Mouse (Mus musculus) cerebellum, adult 2 months (tissue): ENCODE measurements around the gene Tssk2. TPM values are rescaled to one million over a fixed set of nuclear protein-coding genes. Genes with fewer than 3 reads are reported as not detected.

Source experiments
- DNase-seq, 2 experiments: peaks; one replicate each; pipeline ENCODE4 v3.0.0; 2021
- H3K27ac ChIP-seq: fragments of 200-500 bp; 2 replicates; pipeline ENCODE4 v1.5.1; 2012; ENCODE audit warnings: low read length, control low read depth, inconsistent platforms; ENCODE audit not compliant: insufficient read depth
- H3K27me3 ChIP-seq: fragments of 200-500 bp; 2 replicates; pipeline ENCODE4 v1.6.1; 2012; ENCODE audit warnings: inconsistent platforms, mild to moderate bottlenecking, low read length, moderate library complexity; ENCODE audit not compliant: control insufficient read depth, insufficient read depth
- H3K4me1 ChIP-seq: fragments of 200-500 bp; 2 replicates; pipeline ENCODE4 v1.6.1; 2011; ENCODE audit warnings: low read length; ENCODE audit not compliant: control insufficient read depth, insufficient read depth
- H3K4me3 ChIP-seq: fragments of 200-500 bp; replicated peaks from 2 replicates; pipeline ENCODE3; 2011; ENCODE audit warnings: mild to moderate bottlenecking, low read depth, low read length, control low read depth; ENCODE audit not compliant: insufficient read depth
- CTCF ChIP-seq: fragments of 200-500 bp; IDR thresholded peaks from 2 replicates; pipeline ENCODE4 v1.5.1; 2011; ENCODE audit warnings: low read depth, mild to moderate bottlenecking, control low read depth, low read length, moderate library complexity, borderline replicate concordance; ENCODE audit not compliant: insufficient read depth
- POLR2A ChIP-seq: fragments of 200-500 bp; IDR thresholded peaks from 2 replicates; pipeline ENCODE4 v1.6.1; 2011; ENCODE audit warnings: low read length, control low read depth, borderline replicate concordance; ENCODE audit not compliant: insufficient read depth
- WGBS: fragments of 180-500 bp; shearing (Covaris S2); methylation state at CpG from one replicate; pipeline ENCODE4 v1.1.7; 2018; 5-methylcytosine and 5-hydroxymethylcytosine counted together
- polyA plus RNA-seq: library from polyadenylated mRNA; depleted of rRNA; stranded (reverse); fragments of >200 nt; gene quantifications from 2 replicates; pipeline ENCODE4 v1.2.3, GENCODE M21; 2012

The Tssk2 gene
- polyA plus RNA-seq, 1 experiment: not detected

GRCm38 (mm10) chr16:17889689-17890341 lies 8.6 kb upstream of the Tssk2 start:
- H3K4me1 ChIP-seq: peaks cover 34% of the 10 kb centered on the region
- peak overlapping the region; percentile 35; the same call in 1 of the 2 replicates for H3K27ac ChIP-seq
- H3K4me3 ChIP-seq: peak overlapping the region; percentile 94
- peak in 1 of 2 experiments; percentile 64 for DNase-seq
- 26% methylated on average over 6 of the region's 6 CpGs for WGBS
- H3K27me3 ChIP-seq: no peaks in the 10 kb centered on the region
- TF ChIP-seq POLR2A (no peak), CTCF (no peak)

- TF ChIP-seq POLR2A (no peak), CTCF (no peak)
- Histone ChIP-seq H3K27me3 (no peaks in the 10 kb centered on the region), H3K27ac (peak overlapping the region; percentile 35; the same call in 1 of the 2 replicates), H3K4me1 (peaks cover 30% of the 10 kb centered on the region), H3K4me3 (peak overlapping the region; percentile 94)
- 2% methylated on average over 2 of the region's 2 CpGs for WGBS
- DNase-seq: peak in 1 of 2 experiments; percentile 34
Measured at GRCm38 (mm10) chr16:17890342-17890727, 8.1 kb upstream of the Tssk2 start.

GRCm38 (mm10) chr16:17890917-17891566 lies 7.4 kb upstream of the Tssk2 start:
- Histone ChIP-seq H3K4me3 (peak overlapping the region; percentile 94), H3K27ac (peak overlapping the region; percentile 87), H3K4me1 (peaks cover 24% of the 10 kb centered on the region), H3K27me3 (no peaks in the 10 kb centered on the region)
- no peak for TF ChIP-seq POLR2A
- no peak for TF ChIP-seq CTCF
- WGBS: under 1% methylated on average over 43 of the region's 44 CpGs
- DNase-seq: peak; percentile 94

GRCm38 (mm10) chr16:17891567-17891959 lies 6.9 kb upstream of the Tssk2 start, which contains the start of gene Gm20518:
Gene Gm20518, minus strand, starts transcription at chr16:17891671.
- DNase-seq: peak; percentile 99
- Histone ChIP-seq H3K4me1 (peaks cover 24% of the 10 kb centered on the region), H3K4me3 (peak within 1 kb of the TSS; percentile 94), H3K27ac (peak within 1 kb of the TSS; percentile 87), H3K27me3 (no peaks in the 10 kb centered on the region)
- WGBS: 2% methylated on average over 38 of the region's 38 CpGs
- TF ChIP-seq CTCF: no peak
- peak; percentile 85 for TF ChIP-seq POLR2A

- peak; percentile 92 for DNase-seq
- TF ChIP-seq POLR2A (no peak), CTCF (no peak)
- Histone ChIP-seq H3K27ac (peak overlapping the region; percentile 48), H3K4me3 (no peak overlapping the region), H3K4me1 (peaks cover 20% of the 10 kb centered on the region), H3K27me3 (no peaks in the 10 kb centered on the region)
- WGBS: 4% methylated on average over 3 of the region's 3 CpGs
Measured at GRCm38 (mm10) chr16:17892606-17893005, 5.8 kb upstream of the Tssk2 start.

GRCm38 (mm10) chr16:17893923-17894322 lies 4.5 kb upstream of the Tssk2 start, which contains the start of gene Tssk1:
Gene Tssk1, plus strand, starts transcription at chr16:17894223.
- H3K4me1 ChIP-seq: peaks cover 20% of the 10 kb centered on the region
- no peak within 1 kb of the TSS for H3K4me3 ChIP-seq
- DNase-seq: no peak
- TF ChIP-seq POLR2A (no peak), CTCF (no peak)
- 61% methylated on average over 2 of the region's 2 CpGs for WGBS
- 0 out of 2 replicates have a peak within 1 kb of the TSS, but pooled peaks have one; percentile 22 for H3K27ac ChIP-seq
- H3K27me3 ChIP-seq: no peaks in the 10 kb centered on the region

GRCm38 (mm10) chr16:17896091-17896490 lies 2.3 kb upstream of the Tssk2 start:
- DNase-seq: no peak
- TF ChIP-seq POLR2A (no peak), CTCF (no peak)
- no peak overlapping the region for H3K27ac ChIP-seq

More at GRCm38 (mm10) chr16:17896091-17896490, 2.3 kb upstream of the Tssk2 start:
- Histone ChIP-seq H3K4me3 (no peak overlapping the region), H3K27me3 (no peaks in the 10 kb centered on the region), H3K4me1 (peaks cover 16% of the 10 kb centered on the region; the same call in 1 of the 2 replicates)
